Mouse (Mus musculus) liver, embryonic 14.5 days (tissue): ENCODE results near the gene Mctp1.
"Not testable (repeated sequence)": the region's sequence is repeated elsewhere in the genome, so short reads cannot be mapped to it uniquely, and the experiment has no call there.

ENCODE experiments used
- CTCF ChIP-seq: IDR thresholded peaks from 2 replicates; pipeline ENCODE4 v1.5.1; 2016; ENCODE audit warnings: antibody characterized with exemption, low read depth, control low read depth
- EP300 ChIP-seq: IDR thresholded peaks from 2 replicates; pipeline ENCODE4 v1.6.1; 2016; ENCODE audit warnings: antibody characterized with exemption, low read depth

DNA sequence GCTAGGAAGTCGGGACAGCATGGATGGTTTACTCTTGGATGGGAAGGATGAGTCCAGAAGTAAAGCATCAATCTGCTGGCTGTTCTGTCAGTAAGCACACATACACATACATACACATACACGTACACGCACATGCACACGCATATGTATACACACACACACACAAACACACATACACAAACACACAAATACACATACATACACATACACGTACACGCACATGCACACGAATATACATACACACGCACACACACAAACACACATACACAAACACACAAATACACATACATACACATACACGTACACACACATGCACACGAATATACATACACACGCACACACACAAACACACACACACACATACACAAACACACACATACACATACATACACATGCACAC, 206.4 kb downstream of the Mctp1 start:
- TF ChIP-seq CTCF, EP300: not testable (repeated sequence)
